Mouse (Mus musculus) embryo, embryonic 11 days (tissue): ENCODE measurements around the gene Hist2h2aa1.
"Not testable (repeated sequence)": the region's sequence is repeated elsewhere in the genome, so short reads cannot be mapped to it uniquely, and the experiment has no call there.

ENCODE experiments used
- DNase-seq: peaks from one replicate; pipeline ENCODE4 v3.0.0-alpha.2; 2015

The Hist2h2aa1 gene

DNA sequence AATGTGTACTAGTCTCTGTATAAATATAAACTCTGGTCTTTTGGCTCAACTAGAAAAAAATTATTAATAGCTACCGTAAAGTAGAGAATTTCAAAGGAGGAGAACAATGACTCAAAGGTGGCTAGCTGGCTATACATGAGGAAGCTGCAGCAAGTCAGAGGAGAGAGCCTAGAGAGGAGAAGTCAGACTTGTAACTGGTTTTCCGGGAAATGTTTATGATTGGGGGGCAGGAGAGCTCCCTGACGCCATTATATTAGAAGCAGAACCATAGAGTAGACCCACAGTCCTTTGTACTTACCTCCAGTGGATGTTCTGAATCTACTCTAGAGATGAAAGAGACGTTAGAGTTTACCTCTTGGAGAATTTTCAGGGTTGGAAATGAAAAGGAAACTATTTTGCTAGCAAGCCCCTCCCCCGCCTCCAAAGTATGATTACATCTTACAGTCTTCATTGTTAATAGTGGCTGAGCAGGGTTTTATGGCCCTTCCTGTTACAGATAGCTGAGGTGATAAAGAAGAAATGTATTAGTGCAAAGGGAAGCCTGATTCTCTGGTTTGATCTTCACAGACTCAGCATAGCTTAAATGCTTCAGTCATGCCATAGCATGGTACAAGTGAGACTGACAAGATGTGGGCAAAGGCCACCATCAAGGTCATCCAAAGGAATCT, 10.8 kb downstream of the Hist2h2aa1 start:
- DNase-seq = no peak

DNA sequence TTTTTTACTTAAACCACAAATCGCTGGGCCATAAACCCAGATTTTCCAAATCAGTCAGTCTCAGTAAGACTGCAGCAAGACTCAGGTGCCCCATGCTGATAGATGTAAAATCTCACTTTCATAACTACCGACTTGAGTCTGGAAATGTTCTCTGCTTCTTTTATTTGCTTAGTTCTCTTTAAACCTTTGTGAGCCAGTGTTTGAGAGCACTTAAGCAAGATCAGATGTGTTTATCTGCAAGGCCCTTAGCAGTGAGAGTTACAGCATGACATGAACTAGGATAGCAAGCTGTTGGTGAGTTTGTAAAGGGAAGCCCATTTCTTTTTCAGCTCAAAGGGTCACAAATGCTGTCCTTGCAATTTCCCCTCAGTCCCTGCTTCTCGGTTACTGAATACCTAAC, 11.9 kb downstream of the Hist2h2aa1 start:
- DNase-seq = no peak

DNA sequence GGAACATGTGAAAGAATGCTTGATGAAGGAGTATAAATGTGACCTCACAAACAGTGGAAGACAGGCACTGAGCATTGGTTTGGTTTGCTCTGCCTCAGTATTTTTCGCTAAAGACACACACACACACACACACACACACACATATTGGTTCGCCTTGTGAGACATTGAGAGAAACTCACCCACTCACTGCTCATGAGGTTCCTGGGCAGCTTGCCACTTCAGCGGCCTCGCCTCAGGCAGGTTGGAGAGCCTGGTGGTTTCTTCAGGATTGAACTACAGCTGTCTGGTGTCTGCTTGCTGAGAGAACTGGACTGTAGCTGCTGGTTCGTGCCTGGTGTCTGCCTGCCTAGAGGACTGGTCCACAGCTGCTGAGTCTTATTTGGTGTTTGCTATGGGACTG, 14.9 kb downstream of the Hist2h2aa1 start:
- DNase-seq = no peak

DNA sequence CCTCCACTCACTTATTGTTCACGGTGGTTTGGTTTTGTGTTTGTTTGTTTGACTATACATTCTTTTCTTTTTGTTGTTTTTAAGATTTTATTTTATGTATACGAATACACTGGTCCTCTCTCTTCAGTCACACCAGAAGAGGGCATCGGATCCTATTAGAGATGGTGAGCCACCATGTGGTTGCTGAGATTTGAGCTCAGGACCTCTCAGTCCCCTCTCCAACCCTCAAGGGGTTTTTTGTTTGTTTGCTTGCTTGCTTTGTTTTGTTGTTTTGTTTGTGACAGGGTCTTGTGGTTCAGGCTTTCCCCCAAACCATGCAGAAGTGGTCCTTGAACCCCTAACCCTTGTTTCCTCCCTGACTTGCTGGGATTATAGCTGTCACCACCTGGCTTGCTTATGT, 16.3 kb downstream of the Hist2h2aa1 start:
- no peak for DNase-seq

DNA sequence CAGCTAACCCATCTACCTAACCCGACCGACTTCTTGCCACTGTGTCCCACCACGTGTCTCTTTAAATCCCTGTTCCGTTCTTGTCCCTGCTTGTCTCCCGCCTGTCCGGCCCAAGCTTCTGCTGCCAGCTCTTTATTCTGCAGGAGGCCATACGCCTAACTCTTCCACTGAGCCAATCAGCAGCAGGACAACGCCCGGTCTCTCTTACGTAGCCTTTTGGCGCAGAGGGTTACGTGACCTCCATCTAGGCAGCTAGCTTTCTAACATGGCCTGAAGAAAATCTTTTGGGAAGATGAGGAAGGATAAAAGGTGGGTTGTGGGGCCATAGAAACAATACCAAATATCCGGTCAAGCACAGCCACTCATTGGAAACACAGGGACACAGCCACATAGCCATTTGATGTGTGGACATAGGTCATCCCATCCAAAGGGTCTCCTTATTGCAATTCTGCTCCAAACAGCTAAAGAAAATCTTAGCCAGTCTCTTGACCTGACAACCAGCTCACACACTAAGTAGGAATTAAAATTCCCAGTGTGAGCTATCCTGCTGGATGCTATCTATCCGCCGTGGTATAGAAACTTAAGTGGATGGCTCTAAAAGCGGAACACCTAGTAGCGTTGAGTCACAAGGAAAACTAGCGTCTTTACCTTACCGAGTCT, 17.0 kb downstream of the Hist2h2aa1 start:
- DNase-seq = peak; percentile 90

DNA sequence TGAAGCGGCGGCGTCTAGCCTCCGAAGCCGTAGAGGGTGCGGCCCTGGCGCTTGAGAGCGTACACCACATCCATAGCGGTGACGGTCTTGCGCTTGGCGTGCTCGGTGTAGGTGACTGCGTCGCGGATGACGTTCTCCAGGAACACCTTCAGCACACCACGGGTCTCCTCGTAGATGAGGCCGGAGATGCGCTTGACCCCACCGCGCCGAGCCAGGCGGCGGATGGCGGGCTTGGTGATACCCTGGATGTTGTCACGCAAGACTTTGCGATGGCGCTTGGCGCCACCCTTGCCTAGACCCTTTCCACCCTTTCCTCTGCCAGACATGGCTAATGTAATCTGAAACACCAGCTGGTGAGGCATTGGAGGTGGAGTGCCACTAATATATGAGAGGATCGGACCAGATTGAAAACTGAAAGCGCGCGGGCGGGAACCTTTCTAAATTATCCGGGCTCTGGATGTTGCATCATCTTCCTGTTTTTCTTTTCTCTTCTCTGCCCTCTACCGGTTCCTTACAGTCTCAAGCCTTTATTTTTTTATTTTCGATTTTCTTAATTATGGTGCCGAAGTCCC, 17.8 kb downstream of the Hist2h2aa1 start, which contains the start of gene Hist2h4:
TSS of gene Hist2h4 (minus strand) at position 333 of the 572 bp plus-strand sequence.
- DNase-seq = peak; percentile 95

DNA sequence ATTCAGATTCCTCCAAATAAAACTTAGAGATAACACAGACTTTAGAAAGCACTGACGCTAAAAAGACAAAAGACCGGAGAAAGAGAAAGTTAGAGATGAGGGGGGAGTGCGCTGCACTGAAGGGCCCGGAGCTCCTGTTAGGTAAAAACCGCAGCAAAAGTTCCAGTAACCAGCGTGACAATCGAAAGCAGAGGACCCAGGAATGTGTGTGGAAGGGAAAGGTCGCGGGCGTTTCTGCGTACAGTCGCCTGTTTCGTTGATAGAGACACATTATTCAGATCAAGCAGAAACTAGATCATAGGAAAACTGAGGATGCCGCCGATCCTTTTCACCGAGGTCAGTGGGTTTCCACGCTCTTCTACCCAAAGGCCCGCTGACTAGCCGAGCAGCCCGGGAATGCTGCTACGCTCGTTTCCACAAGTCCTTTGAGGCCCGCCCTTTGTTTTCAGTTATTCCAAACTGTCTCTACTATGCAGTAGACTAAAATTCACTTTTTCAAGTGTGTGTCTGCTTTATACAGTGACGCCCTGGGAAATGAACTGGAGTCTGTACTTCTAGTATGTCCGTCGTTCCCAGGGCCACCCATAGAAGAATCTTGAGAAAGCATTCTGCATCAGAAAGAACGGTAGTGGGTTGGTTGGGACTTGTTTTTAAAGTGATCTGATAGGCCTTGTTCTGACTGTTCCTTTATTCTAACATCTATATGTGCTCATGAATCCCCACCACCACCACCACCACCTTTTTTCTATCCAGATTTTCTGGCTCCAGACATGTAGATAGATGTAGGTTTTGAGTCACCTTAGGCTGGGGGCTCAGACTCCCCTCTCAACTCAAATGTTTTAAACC, 18.5 kb downstream of the Hist2h2aa1 start:
- peak; percentile 69 for DNase-seq

DNA sequence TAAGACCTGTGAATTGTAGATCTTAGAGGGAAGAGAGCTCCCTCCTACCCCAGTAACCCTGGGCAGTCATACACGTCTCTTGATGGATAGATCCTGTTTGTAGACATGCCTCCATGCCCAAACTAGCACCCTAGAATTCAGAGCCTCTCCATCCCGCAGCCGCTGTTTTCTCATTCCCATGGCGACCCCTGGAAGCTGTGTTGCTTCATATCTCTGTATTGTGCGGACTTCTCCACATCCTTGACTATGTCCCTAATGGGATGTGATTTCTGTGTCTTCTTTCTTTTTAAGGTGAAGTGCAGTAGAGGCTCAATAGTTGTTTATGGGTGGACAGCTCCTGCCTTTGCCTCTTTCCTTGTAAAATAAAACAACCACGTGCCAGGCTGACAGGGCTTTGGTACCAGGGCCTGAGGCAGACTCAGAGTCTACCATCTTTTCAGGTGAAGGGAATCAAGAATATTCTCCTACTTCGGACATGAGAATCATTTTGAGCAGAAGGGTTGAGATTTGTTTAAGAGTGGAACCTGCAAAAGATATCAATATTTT, 19.2 kb downstream of the Hist2h2aa1 start:
- DNase-seq = no peak

DNA sequence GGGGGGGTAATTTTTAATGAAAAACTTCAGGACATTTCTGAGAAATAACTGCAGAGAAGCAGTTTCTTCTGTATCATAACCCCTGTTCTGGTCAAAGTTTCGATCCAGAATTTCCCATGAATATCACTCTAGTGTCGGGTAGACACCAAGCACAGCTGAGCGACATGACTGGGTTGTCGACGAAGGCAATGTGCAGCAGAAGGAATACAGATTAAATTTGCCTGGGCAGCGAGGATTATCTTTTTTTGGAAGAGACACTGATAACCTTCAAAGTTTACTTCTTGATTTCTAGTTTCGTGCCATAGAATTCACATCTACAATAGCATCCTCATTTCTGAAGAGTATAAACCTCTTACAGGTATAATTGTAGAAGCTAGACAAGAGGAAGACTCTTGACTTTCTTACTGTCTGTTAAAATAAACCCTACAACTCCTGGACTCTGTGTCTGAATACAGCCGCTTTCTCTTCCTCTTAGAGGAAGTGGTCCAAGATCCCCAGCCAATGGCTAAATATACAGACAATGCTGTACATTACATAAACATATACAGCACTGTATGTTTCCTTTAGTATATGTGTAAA, 20.9 kb downstream of the Hist2h2aa1 start:
- DNase-seq = no peak

DNA sequence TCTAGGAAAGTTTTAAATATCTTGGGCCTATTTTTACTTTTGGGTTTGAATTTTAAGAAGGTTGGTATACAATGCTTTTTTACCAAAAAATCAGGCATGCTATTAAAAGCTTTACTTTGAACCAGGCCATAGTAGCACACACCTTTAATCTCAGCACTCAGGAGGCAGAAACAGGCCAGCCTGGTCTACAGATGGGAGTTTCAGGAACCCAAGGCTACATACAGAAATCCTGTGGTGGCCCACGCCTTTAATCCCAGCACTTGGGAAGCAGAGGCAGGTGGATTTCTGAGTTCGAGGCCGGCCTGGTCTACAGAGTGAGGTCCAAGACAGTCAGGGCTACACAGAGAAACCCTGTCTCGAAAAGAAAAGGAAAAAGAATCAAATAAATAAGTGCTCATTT, 22.2 kb downstream of the Hist2h2aa1 start:
- no peak for DNase-seq

DNA sequence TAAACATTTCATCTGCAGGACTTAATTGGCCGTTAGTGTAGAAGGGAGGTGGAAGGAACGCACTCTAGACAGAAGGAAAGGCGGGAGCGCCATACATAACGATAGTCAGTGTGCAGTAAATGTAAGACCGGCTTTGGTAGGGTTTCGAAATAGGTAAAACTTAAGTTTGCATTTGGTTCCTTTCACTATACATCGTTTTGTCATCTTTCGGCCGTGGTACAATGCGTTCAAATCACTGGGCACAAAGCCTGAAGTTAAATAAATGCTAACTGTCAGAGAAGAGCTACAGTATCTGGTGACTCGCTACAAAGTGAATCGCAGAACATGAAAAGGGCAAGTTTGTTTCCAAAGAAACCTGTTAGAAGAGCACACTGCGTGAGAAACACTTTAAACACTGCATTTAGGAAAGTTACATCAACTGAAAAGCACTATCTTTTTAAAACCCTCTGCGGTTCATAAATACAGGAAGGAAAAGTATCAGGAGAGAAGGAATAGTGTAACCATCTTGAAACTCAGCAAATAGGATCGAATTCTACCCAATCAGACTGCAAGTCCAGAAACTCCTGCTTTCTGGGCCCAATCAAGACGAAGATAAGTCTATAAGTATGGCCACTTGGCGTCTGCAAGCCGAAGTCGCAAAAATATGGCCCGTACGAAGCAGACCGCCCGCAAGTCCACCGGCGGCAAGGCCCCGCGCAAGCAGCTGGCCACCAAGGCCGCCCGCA, 22.9 kb downstream of the Hist2h2aa1 start, which contains the start of gene Hist2h3b:
TSS of gene Hist2h3b (plus strand) at position 604 of the 725 bp plus-strand sequence.
- DNase-seq = peak; percentile 91

DNA sequence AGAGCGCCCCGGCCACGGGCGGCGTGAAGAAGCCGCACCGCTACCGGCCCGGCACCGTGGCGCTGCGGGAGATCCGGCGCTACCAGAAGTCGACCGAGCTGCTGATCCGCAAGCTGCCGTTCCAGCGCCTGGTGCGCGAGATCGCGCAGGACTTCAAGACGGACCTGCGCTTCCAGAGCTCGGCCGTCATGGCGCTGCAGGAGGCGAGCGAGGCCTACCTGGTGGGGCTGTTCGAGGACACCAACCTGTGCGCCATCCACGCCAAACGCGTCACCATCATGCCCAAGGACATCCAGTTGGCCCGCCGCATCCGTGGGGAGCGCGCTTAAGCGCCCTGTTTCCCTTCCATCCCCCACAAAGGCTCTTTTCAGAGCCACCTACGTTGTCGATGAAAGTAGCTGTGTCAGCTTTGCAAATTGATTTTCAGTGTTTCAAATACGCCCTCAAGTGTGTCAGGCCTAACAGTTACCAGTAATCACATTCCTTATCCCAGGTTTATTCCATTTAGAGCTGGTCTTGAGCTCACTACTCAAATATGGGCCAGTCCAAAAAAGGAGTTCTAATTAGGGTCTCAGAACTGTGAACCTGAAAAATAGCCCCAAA, 23.6 kb downstream of the Hist2h2aa1 start:
- DNase-seq = not testable (repeated sequence)

DNA sequence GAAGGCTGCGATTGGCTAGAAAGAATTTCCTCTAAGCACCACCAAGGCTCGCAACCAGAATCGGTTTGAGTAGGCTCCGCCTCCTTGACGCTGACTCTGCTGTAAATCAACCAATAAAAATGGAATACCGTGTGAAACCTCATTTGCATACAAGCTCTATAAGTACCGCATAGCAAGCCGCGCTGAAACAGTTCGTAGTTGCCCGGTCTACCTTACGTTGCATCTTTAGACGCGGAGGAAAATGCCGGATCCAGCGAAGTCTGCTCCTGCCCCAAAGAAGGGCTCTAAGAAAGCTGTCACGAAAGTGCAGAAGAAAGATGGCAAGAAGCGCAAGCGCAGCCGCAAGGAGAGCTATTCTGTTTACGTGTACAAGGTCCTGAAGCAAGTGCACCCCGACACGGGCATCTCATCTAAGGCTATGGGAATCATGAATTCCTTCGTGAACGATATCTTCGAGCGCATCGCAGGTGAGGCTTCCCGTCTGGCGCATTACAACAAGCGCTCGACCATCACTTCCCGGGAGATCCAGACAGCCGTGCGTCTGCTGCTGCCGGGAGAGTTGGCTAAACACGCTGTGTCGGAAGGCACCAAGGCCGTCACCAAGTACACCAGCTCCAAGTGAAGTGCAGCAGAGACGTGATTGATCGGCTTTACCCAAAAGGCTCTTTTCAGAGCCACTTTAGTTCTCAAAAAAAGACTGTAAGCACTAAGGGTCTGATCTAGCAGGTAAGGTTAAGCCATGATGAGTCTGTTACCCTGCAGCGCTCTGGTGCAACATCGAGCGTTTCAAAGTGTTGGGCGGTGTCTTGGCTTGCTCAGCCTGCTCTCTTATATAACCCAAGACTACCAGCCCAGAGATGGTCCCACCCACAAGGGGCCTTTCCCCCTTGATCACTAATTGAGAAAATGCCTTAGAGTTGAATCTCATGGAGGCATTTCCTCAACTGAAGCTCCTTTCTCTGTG, 24.5 kb downstream of the Hist2h2aa1 start, which contains the start of gene Hist2h2bb:
TSS of gene Hist2h2bb (plus strand) at position 242 of the 964 bp plus-strand sequence.
- peak; percentile 98 for DNase-seq

DNA sequence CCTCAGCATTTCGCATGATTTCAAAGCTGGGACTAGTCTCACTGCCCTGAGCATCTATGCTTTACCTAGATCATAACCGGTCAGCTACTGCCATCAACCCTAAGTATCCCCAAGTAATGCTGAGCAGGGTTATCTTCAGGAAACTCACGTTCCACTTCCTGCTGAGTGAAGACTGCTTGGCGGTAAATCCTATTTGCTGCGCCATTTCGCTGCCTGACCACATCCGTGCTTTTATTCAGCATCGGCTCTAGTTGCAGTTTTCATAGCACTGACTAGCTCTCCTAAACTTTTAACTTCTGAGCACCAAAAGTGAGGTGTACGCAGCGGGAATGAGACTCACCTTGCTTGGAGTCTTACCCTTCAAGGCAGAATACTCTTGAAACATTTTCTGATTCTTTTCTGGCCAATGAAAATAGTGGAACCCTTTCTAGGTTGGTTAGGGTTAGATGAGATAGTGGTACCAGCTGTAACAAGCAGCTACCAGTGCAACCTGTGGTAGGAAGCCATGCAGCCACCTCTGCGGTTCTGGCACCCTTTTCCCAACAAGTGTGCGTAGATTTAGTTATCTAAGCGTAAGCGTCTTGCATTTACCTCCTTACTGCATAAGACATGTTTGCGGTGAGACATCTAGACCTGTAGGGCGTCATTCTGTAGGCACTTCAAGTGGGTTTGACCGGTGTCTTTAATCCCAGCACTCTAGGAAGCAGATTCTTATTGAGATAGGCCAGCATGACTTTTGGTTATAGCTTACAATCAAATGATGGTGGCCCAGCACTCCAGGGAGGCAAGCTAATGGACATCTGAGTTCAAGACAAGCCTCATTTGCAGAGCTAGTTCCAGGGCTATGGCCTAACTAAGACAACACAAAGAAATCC, 28.5 kb downstream of the Hist2h2aa1 start:
- DNase-seq = no peak

DNA sequence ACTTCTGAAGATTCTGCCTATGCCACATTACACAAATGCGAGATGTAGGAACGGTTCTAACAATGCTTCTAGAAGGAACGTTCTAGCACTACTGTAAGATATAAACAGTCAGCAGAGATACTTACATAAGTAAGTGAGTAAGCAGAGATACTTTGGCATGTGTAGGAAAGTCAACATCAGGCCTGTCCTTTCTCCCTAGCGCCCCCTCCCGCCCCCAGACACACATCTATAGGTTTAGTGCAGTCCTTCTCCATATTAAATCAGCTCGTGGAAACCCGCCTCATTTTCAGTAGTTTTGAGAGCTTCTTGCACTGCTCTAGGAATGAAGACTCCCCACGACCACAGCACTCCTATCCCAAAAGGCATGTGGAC, 32.1 kb downstream of the Hist2h2aa1 start:
- peak; percentile 76 for DNase-seq

DNA sequence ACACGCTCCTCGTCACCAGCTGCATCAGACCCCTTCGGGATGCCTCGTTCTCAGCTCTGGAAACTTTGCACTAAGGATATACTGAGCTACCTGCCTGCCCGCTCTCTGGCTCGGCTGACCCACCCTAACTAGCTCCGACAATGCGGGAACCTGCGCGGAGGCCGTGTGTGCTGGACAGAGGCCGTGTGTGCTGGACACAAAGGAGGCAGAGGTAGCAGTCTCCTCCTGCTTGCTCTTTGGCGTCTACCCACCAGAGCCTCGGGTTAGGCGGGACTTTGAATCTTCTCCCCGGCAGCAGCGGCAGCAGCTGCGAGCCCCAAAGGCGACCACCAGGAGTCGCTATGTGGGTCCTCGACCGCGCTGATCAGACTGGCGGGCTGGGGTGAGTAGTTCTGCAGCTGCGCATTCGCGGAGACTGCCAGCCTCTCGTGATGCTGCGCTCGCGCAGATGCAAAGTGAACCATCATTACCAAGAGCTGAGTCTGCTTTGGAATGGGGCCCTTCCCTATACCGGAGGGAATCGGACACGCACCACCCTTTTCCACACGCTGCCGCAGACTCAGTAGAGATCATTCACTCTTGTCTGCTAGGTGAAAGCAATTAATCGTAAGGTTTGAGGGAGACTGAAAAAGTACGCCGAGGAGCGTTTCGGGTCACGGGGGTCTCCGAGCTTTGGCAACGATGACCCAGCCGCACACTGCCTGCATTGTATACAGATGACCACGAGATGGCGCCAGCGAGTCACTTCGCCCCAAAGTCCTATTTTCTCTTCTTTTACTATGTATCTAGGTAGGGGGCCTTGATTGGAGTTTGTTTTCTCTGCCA, 32.7 kb downstream of the Hist2h2aa1 start:
- DNase-seq = peak; percentile 94

DNA sequence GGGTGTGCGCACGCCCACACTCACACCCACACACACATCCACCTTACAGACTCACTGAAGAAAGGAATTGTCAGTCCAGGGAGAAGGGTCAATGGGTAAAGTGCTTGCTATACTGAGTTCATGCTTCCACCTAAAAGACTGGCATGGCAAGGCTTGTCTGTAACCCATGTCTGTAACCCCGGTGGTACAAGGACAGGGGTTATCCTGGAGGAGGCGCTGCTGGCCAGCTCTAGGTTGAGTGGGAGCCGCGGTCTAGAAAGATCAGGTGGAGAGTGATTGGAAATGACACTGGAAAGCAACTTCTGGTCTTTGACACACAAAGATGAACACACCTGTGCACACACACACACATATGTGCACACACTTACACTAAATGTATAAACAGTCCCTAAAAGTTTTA, 35.4 kb downstream of the Hist2h2aa1 start:
- DNase-seq = no peak

DNA sequence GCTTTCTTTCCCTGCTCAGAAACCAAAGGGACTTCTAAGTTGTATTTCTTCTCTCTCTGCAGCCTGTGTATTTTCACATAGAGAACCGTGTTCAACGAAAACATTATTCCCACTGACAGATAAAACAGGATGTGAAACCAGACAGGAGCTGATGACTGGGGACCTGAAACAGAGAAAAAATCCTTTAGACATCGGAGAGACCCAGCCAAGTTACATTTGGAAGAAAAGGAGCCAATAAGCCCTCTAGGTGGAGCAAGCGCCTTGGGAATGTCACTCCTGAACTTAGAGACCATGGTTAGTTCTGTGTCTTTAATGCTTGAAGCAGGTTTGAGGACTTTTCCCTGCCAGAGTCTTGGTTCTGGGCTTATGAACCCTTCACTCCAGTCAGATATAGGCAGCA, 39.2 kb downstream of the Hist2h2aa1 start:
- peak; percentile 75 for DNase-seq
